Mouse (Mus musculus): ENCODE results near the gene Aebp1. TPM values are rescaled to one million over a fixed set of nuclear protein-coding genes. Genes with fewer than 3 reads are reported as not detected.

Aebp1 gene
- polyA plus RNA-seq (2012; rRNA removed; ENCODE audit: low replicate concordance), result 14.3 and 15.2 TPM in 2 replicates

DNA sequence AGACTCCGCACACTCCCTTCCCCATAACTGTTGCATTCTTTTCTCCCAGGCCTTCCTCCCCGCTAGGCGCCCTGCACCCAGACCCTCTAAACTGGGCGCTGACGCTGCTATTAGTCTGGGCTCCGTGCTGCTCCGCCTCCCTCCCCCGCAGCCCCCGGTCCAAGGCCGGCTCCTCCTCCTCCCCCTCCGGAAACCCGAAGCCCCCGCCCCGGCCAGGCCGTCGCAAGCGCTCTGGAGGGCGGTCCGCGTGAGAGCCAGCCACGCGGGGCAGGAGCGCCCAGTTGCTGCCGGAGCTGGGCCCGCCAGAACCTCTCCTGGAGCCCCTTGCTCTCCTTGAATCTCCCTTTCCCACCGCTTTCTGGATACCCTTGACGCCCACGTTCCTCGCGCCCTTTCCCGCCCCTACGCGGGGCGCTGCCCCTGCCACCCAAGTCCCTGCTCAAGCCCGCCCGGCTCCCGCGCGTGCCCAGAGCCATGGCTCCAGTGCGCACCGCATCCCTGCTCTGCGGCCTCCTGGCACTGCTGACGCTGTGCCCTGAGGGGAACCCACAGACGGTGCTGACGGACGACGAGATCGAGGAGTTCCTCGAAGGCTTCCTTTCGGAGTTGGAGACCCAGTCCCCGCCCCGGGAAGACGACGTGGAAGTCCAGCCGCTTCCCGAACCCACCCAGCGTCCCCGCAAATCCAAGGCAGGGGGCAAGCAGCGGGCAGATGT is at the start of gene Aebp1:
TSS of gene Aebp1 (plus strand) at position 270 of the 716 bp plus-strand sequence.

DNA sequence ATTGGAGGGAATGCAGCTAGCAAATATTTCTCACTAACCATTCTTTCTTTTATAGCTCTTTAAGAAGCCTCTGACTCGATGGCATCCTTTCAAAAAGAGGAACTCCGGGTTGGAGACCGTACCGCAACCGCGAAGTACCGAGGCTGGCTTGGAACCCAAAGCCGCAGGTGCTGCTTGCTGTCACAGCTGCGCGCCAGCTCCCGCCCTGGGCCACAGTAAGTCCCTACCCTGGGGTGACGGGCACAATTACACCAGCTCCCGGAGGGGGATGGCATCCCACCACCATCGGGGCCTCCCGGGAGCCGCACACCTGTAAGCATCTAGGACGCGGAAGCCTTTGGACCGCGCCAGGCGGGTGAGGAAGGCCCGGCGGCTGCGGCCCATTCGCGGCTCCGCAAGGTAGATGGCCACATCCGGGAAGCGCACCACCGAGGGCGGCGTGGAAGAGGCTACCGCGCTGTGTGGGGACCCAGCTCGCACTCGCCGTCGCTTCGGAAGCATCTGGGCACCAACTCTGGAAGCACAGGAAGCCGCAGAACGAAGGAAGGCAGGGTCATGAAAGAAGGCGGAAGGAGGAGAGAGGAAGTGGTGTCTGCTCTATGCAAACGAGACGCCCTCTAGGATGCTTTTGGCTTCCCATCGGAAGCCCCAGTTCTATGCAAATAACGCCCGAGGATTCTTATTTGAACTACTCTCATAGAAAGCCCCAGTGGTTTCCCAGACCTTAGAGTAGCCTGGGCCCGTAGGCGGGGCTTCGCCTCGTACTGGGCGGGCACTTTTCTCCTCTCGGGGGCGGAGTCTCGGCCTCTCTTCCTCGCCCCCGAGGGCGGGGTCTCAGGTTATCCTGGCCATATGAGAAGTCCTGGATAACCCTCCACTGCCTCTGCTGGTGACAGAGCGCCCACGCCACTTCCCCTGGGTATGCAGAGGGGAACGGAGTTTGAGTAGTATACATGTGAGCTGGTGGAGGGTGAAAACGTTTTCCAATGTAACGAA is 24.2 kb upstream of the Aebp1 start, which contains the start of gene Polm:
TSS of gene Polm (minus strand) at position 766 of the 996 bp plus-strand sequence.

DNA sequence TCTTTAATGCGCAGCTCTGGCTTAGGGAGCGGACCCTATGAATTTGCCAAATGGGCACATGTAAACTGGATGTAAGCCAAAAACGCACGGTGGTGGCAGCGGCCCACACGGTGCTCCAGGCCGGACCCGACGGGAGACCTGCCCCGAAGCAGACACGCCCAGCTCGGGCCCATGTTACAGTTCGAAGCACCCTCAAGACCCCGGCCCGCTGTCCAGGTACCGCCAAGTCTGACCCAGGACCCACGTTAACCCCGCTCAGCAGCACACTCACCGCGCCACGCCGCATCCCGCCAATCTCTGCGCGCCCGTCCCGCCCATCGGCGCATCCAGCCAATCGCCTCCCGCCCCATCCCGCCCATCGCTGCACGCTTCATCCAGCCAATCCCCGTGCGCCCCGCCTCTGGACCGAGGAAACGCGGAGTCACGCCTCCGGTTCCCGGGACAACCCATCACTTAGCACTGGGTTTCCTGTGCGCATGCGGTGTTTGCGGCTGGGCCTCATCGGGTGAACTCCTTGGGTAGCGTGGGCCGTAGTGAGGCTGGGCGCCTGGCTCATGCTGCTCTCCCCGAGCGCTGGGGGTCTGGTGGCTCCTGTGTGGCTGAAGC is 16.3 kb downstream of the Aebp1 start, which contains the start of gene Pold2:
TSS of gene Pold2 (minus strand) at position 372 of the 606 bp plus-strand sequence.

DNA sequence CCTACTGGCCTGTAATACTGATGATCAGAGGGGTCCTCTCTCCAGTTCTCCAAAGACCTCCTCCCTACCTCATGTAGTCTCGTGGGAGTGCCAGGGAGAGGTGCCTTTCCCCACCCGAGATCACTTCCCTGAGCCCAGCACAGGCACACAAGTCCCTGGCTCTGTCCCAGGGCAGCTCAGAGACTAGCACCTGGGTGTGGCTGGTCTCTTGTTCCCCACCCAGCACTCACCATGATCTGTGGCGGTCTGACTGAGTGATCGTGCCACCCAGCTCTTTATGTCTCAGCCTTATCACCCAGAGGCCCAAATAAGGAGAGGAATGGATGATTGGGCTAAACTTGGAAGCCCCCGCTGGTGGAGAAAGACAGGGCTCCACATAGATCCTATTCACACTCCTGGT is 36.8 kb downstream of the Aebp1 start, which contains the start of gene Myl7:
TSS of gene Myl7 (minus strand) at position 252 of the 400 bp plus-strand sequence.

Other genes with a start within 250 kb of the Aebp1 start
- gene Mrps24, start 146.3 kb upstream of the Aebp1 start, polyA plus RNA-seq (2012; rRNA removed; ENCODE audit: low replicate concordance), result 460 and 567 TPM in 2 replicates
- gene Urgcp, start 99.6 kb upstream of the Aebp1 start, polyA plus RNA-seq (2012; rRNA removed; ENCODE audit: low replicate concordance), result 23.3 and 38.3 TPM in 2 replicates
- 65.9 and 98.5 TPM in 2 replicates for gene Dbnl, start 73.5 kb upstream of the Aebp1 start, polyA plus RNA-seq (2012; rRNA removed; ENCODE audit: low replicate concordance)
- 0.31 TPM in 1 of 2 replicates, not detected in the other for gene Pgam2, start 58.2 kb upstream of the Aebp1 start, polyA plus RNA-seq (2012; rRNA removed; ENCODE audit: low replicate concordance)
- 32.6 and 45.4 TPM in 2 replicates for gene Polm, start 23.9 kb upstream of the Aebp1 start, polyA plus RNA-seq (2012; rRNA removed; ENCODE audit: low replicate concordance)
- gene Pold2, start 16.3 kb downstream of the Aebp1 start, polyA plus RNA-seq (2012; rRNA removed; ENCODE audit: low replicate concordance), result 129 and 236 TPM in 2 replicates
- 3.5 and 11.4 TPM in 2 replicates for gene Myl7, start 36.8 kb downstream of the Aebp1 start, polyA plus RNA-seq (2012; rRNA removed; ENCODE audit: low replicate concordance)
- 0.26 and 0.65 TPM in 2 replicates for gene Gck, start 88.1 kb downstream of the Aebp1 start, polyA plus RNA-seq (2012; rRNA removed; ENCODE audit: low replicate concordance)
- gene Ykt6, start 93.7 kb downstream of the Aebp1 start, polyA plus RNA-seq (2012; rRNA removed; ENCODE audit: low replicate concordance), result 41.6 and 81.0 TPM in 2 replicates
- gene Camk2b, start 204.4 kb downstream of the Aebp1 start, polyA plus RNA-seq (2012; rRNA removed; ENCODE audit: low replicate concordance), result 9.2 and 21.3 TPM in 2 replicates